Mouse (Mus musculus) urinary bladder, adult 2 months (tissue): Measurements from ENCODE around the gene Pipox. TPM values are rescaled to one million over a fixed set of nuclear protein-coding genes. Genes with fewer than 3 reads are reported as not detected.

Source experiments
- DNase-seq: peaks from one replicate; pipeline ENCODE4 v3.0.0; 2022; ENCODE audit warnings: low spot score
- polyA plus RNA-seq: library from polyadenylated mRNA; depleted of rRNA; stranded (reverse); fragments of >200 nt; gene quantifications from 2 replicates; pipeline ENCODE4 v1.2.3, GENCODE M21; 2012

The Pipox gene
- polyA plus RNA-seq, 1 experiment, result 0.66 TPM

- DNase-seq, result no peak
Observed at GRCm38 (mm10) chr11:77908468-77908867, 14.6 kb upstream of the Pipox start.

- no peak for DNase-seq
Observed at GRCm38 (mm10) chr11:77906747-77907174, 12.9 kb upstream of the Pipox start.

- no peak for DNase-seq
Observed at GRCm38 (mm10) chr11:77906097-77906687, 12.3 kb upstream of the Pipox start.

- no peak for DNase-seq
Observed at GRCm38 (mm10) chr11:77904707-77905106, 10.8 kb upstream of the Pipox start.

GRCm38 (mm10) chr11:77903761-77904160, 9.9 kb upstream of the Pipox start:
- no peak for DNase-seq

- no peak for DNase-seq
Observed at GRCm38 (mm10) chr11:77901775-77902355, 8.0 kb upstream of the Pipox start.

- no peak for DNase-seq
Observed at GRCm38 (mm10) chr11:77901366-77901765, 7.5 kb upstream of the Pipox start.

- no peak for DNase-seq
Observed at GRCm38 (mm10) chr11:77900696-77901095, 6.8 kb upstream of the Pipox start.

- DNase-seq, result no peak
Observed at GRCm38 (mm10) chr11:77900187-77900586, 6.3 kb upstream of the Pipox start.

- no peak for DNase-seq
Observed at GRCm38 (mm10) chr11:77896820-77897805, 3.2 kb upstream of the Pipox start.

GRCm38 (mm10) chr11:77896480-77896819, 2.6 kb upstream of the Pipox start:
- no peak for DNase-seq

- DNase-seq, result no peak
Observed at GRCm38 (mm10) chr11:77896011-77896410, 2.1 kb upstream of the Pipox start.

- no peak for DNase-seq
Observed at GRCm38 (mm10) chr11:77894967-77895366, 1.1 kb upstream of the Pipox start.

GRCm38 (mm10) chr11:77893283-77893682, 613 bp downstream of the Pipox start:
- no peak for DNase-seq

GRCm38 (mm10) chr11:77892883-77893282, 1.0 kb downstream of the Pipox start:
- DNase-seq, result no peak

- no peak for DNase-seq
Observed at GRCm38 (mm10) chr11:77890648-77891258, 3.1 kb downstream of the Pipox start.

- DNase-seq, result no peak
Observed at GRCm38 (mm10) chr11:77889484-77889883, 4.4 kb downstream of the Pipox start.

- no peak for DNase-seq
Observed at GRCm38 (mm10) chr11:77888846-77889245, 5.0 kb downstream of the Pipox start.

GRCm38 (mm10) chr11:77887373-77887960, 6.4 kb downstream of the Pipox start:
- DNase-seq, result no peak

- no peak for DNase-seq
Observed at GRCm38 (mm10) chr11:77885246-77885575, 8.7 kb downstream of the Pipox start.

- no peak for DNase-seq
Observed at GRCm38 (mm10) chr11:77884524-77885245, 9.2 kb downstream of the Pipox start.
